In the genomic region with DNA sequence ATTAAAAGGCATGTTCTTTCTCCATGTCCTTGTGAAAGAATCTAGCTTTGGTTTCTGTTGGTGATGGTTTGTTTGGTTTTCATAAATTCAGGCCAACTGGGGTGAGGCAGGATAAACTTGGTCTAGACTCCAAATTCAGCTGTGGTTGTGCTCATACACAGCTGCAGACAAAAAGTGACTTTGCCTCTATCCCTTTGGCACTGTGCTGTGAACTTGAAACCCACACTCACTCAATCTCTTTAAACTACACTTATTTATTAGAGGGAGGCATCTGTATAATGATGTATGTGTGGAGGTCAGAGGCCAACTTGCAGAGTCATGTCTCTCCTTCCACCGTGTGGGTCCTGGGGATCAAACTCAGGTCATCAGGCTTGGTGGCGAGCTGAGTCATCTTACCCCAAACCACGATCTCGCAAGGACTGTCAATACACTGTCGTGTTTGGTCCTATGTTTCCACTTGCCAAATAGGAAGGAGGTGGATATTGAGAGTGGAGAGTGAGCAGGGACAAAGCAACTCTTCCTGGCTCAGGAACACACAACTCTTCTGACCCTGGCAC, we compare ENCODE assay signal across 20 mouse cellular contexts. TPM values are rescaled to one million over a fixed set of nuclear protein-coding genes. Genes with fewer than 3 reads are reported as not detected.
A peak's percentile ranks its signal among the peaks of the same experiment; 100 is the strongest.
DNase-seq lines count a peak whose midpoint lies in the region; ATAC-seq lines count a peak whose summit lies in the region.
"Had no signal": no experiment of that assay in that cellular context is flagged by ENCODE, and none has a peak within 500 bp of the region (broad histone marks: within the 10 kb centered on the region; RNA-seq: fewer than 3 reads in every experiment).

No protein-coding gene starts in this region.

- ATAC-seq in erythroblast, adult 5-6 weeks (replicated peaks; ENCODE audit: low FRiP score, poor library complexity, severe bottlenecking), result no peak
- ATAC-seq: forebrain, embryonic 15.5 days; hindbrain, embryonic 16.5 days; inflammation-experienced regulatory T-cells, adult 6 months had no signal

- DNase-seq in 3134 (ENCODE audit: extremely low read depth, insufficient read length, low spot score), result peak; percentile 81
- peak; percentile 87 for DNase-seq in 3T3-L1 (ENCODE audit: low read depth, low spot score)
- DNase-seq in NIH3T3 (ENCODE audit: low read depth), result peak; percentile 64
- peak; percentile 89 for DNase-seq in fibroblast of lung, adult 2 months (ENCODE audit: low read depth)
- no peak for DNase-seq in adrenal gland, postnatal 25 days
- no peak for DNase-seq in kidney, postnatal 10 days
- DNase-seq: adrenal gland, postnatal 14 days; cerebellum, adult 2 months; cerebellum, postnatal 10 days; gastrocnemius, postnatal 10 days; heart, adult 2 months; heart, postnatal 36 days; kidney, adult 11 months; kidney, adult 9 months had no signal

RNA-seq across cellular contexts. Expression of gene Medag, which starts 25.2 kb away (rescaled TPM):
- 1.5 and 1.9 TPM in 2 replicates for total RNA-seq in adrenal gland, postnatal 25 days (2021)
- total RNA-seq in erythroblast, adult 5-6 weeks (2015; ENCODE audit: low replicate concordance), result not detected in 2 replicates
- not detected in 2 replicates for total RNA-seq in erythroblast, adult 5-6 weeks (2017; ENCODE audit: low replicate concordance)
- total RNA-seq: ES-E14 had no signal

RNA-seq across cellular contexts. Expression of gene Tex26, which starts 53.1 kb away (rescaled TPM):
- not detected in 2 replicates for total RNA-seq in adrenal gland, postnatal 25 days (2021)
- not detected in 2 replicates for total RNA-seq in erythroblast, adult 5-6 weeks (2015; ENCODE audit: low replicate concordance)
- total RNA-seq in erythroblast, adult 5-6 weeks (2017; ENCODE audit: low replicate concordance), result not detected in 2 replicates
- total RNA-seq: adrenal gland, adult 18-20 months; adrenal gland, postnatal 14 days; heart, adult 2 months; heart, postnatal 36 days had no signal

Comparison
In these comparisons a context has a peak if more than half of its experiments do, and no peak if none do; other contexts are left out.
1. DNase-seq: peak in 3134 (single experiment), 3T3-L1 (single experiment), NIH3T3 (single experiment) and fibroblast of lung, adult 2 months (single experiment); none in adrenal gland, postnatal 25 days (single experiment) and kidney, postnatal 10 days (single experiment).